Mouse (Mus musculus): Measurements from ENCODE around the gene Ror2. TPM values are rescaled to one million over a fixed set of nuclear protein-coding genes. Genes with fewer than 3 reads are reported as not detected.

Ror2 gene
- polyA plus RNA-seq, 1 experiment from 2014 or later: 18.1 TPM

GRCm38 (mm10) chr13:53196690-53197089 lies 89.2 kb downstream of the Ror2 start:
- Histone ChIP-seq H3K27ac (peak overlapping the region; percentile 63; the same call in 1 of the 2 replicates), H3K9me3 (no peaks in the 10 kb centered on the region), H3K4me3 (no peak overlapping the region), H3K4me1 (peaks cover 75% of the 10 kb centered on the region), H3K36me3 (replicated peaks) (no peaks in the 10 kb centered on the region), H3K27me3 (ENCODE audit: poor library complexity, severe bottlenecking) (no peaks in the 10 kb centered on the region)
- 70% methylated on average over 7 of the region's 7 CpGs for WGBS
- DNase-seq (ENCODE audit: extremely low spot score, low spot score): no peak

- Histone ChIP-seq H3K4me1 (peaks cover 74% of the 10 kb centered on the region), H3K4me3 (no peak overlapping the region), H3K27me3 (ENCODE audit: poor library complexity, severe bottlenecking) (no peaks in the 10 kb centered on the region), H3K27ac (0 out of 2 replicates have a peak overlapping the region, but pooled peaks have one; percentile 3), H3K36me3 (replicated peaks) (no peaks in the 10 kb centered on the region), H3K9me3 (no peaks in the 10 kb centered on the region)
- no peak for DNase-seq (ENCODE audit: extremely low spot score, low spot score)
- 81% methylated on average over 6 of the region's 6 CpGs for WGBS
Measured at GRCm38 (mm10) chr13:53195951-53196677, 89.8 kb downstream of the Ror2 start.

- 93% methylated on average over 15 of the region's 15 CpGs for WGBS
- H3K36me3 ChIP-seq (replicated peaks): no peaks in the 10 kb centered on the region
- H3K9me3 ChIP-seq: no peaks in the 10 kb centered on the region
- no peaks in the 10 kb centered on the region for H3K27me3 ChIP-seq (ENCODE audit: poor library complexity, severe bottlenecking)
- H3K27ac ChIP-seq: peak overlapping the region; percentile 20; the same call in 1 of the 2 replicates
- DNase-seq (ENCODE audit: extremely low spot score, low spot score): no peak
- no peak overlapping the region for H3K4me3 ChIP-seq
- H3K4me1 ChIP-seq: peaks cover 69% of the 10 kb centered on the region
Measured at GRCm38 (mm10) chr13:53194306-53194705, 91.6 kb downstream of the Ror2 start.

- no peak overlapping the region for H3K4me3 ChIP-seq
- WGBS: 78% methylated on average over 6 of the region's 6 CpGs
Measured at GRCm38 (mm10) chr13:53193713-53194112, 92.2 kb downstream of the Ror2 start.

GRCm38 (mm10) chr13:53192286-53192685 lies 93.6 kb downstream of the Ror2 start:
- no peaks in the 10 kb centered on the region for H3K27me3 ChIP-seq (ENCODE audit: poor library complexity, severe bottlenecking)
- no peaks in the 10 kb centered on the region for H3K9me3 ChIP-seq
- no peak for DNase-seq (ENCODE audit: extremely low spot score, low spot score)
- H3K4me1 ChIP-seq: peaks cover 66% of the 10 kb centered on the region
- H3K4me3 ChIP-seq: no peak overlapping the region
- peaks cover 5% of the 10 kb centered on the region for H3K36me3 ChIP-seq (replicated peaks)
- peak overlapping the region; percentile 51; the same call in 1 of the 2 replicates for H3K27ac ChIP-seq
- WGBS: 91% methylated on average over 6 of the region's 6 CpGs

More at GRCm38 (mm10) chr13:53193713-53194112, 92.2 kb downstream of the Ror2 start:
- Histone ChIP-seq H3K36me3 (replicated peaks) (no peaks in the 10 kb centered on the region), H3K27me3 (ENCODE audit: poor library complexity, severe bottlenecking) (no peaks in the 10 kb centered on the region), H3K27ac (peak overlapping the region; percentile 20; the same call in 1 of the 2 replicates), H3K9me3 (no peaks in the 10 kb centered on the region), H3K4me1 (peaks cover 72% of the 10 kb centered on the region)
- DNase-seq (ENCODE audit: extremely low spot score, low spot score): no peak

GRCm38 (mm10) chr13:53191657-53192056 lies 94.3 kb downstream of the Ror2 start:
- H3K9me3 ChIP-seq: no peaks in the 10 kb centered on the region
- no peak for DNase-seq (ENCODE audit: extremely low spot score, low spot score)
- H3K4me3 ChIP-seq: no peak overlapping the region
- no peaks in the 10 kb centered on the region for H3K27me3 ChIP-seq (ENCODE audit: poor library complexity, severe bottlenecking)
- H3K27ac ChIP-seq: no peak overlapping the region
- peaks cover 8% of the 10 kb centered on the region for H3K36me3 ChIP-seq (replicated peaks)
- 81% methylated on average over 7 of the region's 7 CpGs for WGBS
- peaks cover 59% of the 10 kb centered on the region for H3K4me1 ChIP-seq

- DNase-seq (ENCODE audit: extremely low spot score, low spot score): no peak
- Histone ChIP-seq H3K4me3 (no peak overlapping the region), H3K27me3 (ENCODE audit: poor library complexity, severe bottlenecking) (no peaks in the 10 kb centered on the region), H3K9me3 (peaks cover 8% of the 10 kb centered on the region), H3K27ac (no peak overlapping the region), H3K36me3 (replicated peaks) (peaks cover 17% of the 10 kb centered on the region), H3K4me1 (peaks cover 40% of the 10 kb centered on the region)
- WGBS: 88% methylated on average over 10 of the region's 10 CpGs
Measured at GRCm38 (mm10) chr13:53188935-53189334, 97.0 kb downstream of the Ror2 start.

- 74% methylated on average over 1 of the region's 1 CpGs for WGBS
- Histone ChIP-seq H3K9me3 (peaks cover 8% of the 10 kb centered on the region), H3K36me3 (replicated peaks) (peaks cover 17% of the 10 kb centered on the region), H3K27me3 (ENCODE audit: poor library complexity, severe bottlenecking) (no peaks in the 10 kb centered on the region; the same call in 1 of the 2 replicates), H3K4me3 (no peak overlapping the region), H3K27ac (no peak overlapping the region), H3K4me1 (peaks cover 54% of the 10 kb centered on the region)
- DNase-seq (ENCODE audit: extremely low spot score, low spot score): no peak
Measured at GRCm38 (mm10) chr13:53184858-53185257, 101.1 kb downstream of the Ror2 start.

- WGBS: 61% methylated on average over 5 of the region's 5 CpGs
- H3K4me1 ChIP-seq: peaks cover 61% of the 10 kb centered on the region
Measured at GRCm38 (mm10) chr13:53184149-53184548, 101.8 kb downstream of the Ror2 start.

GRCm38 (mm10) chr13:53183161-53183577 lies 102.8 kb downstream of the Ror2 start:
- Histone ChIP-seq H3K27ac (peak overlapping the region; percentile 72), H3K4me1 (peaks cover 62% of the 10 kb centered on the region), H3K36me3 (replicated peaks) (peaks cover 17% of the 10 kb centered on the region), H3K9me3 (peaks cover 10% of the 10 kb centered on the region), H3K4me3 (no peak overlapping the region; the same call in 1 of the 2 replicates), H3K27me3 (ENCODE audit: poor library complexity, severe bottlenecking) (no peaks in the 10 kb centered on the region; the same call in 1 of the 2 replicates)
- DNase-seq (ENCODE audit: extremely low spot score, low spot score): peak; percentile 46
- WGBS: 47% methylated on average over 8 of the region's 8 CpGs

More at GRCm38 (mm10) chr13:53184149-53184548, 101.8 kb downstream of the Ror2 start:
- H3K9me3 ChIP-seq: peaks cover 10% of the 10 kb centered on the region
- H3K27me3 ChIP-seq (ENCODE audit: poor library complexity, severe bottlenecking): no peaks in the 10 kb centered on the region; the same call in 1 of the 2 replicates
- H3K4me3 ChIP-seq: no peak overlapping the region
- DNase-seq (ENCODE audit: extremely low spot score, low spot score): no peak
- peak overlapping the region; percentile 72 for H3K27ac ChIP-seq
- H3K36me3 ChIP-seq (replicated peaks): peaks cover 17% of the 10 kb centered on the region

- peaks cover 2% of the 10 kb centered on the region; the same call in 1 of the 2 replicates for H3K9me3 ChIP-seq
- H3K27ac ChIP-seq: peak overlapping the region; percentile 79
- peak; percentile 46 for DNase-seq (ENCODE audit: extremely low spot score, low spot score)
- no peaks in the 10 kb centered on the region for H3K36me3 ChIP-seq (replicated peaks)
- peak overlapping the region; percentile 19; the same call in 1 of the 2 replicates for H3K4me3 ChIP-seq
- no peaks in the 10 kb centered on the region; the same call in 1 of the 2 replicates for H3K27me3 ChIP-seq (ENCODE audit: poor library complexity, severe bottlenecking)
- WGBS: 15% methylated on average over 13 of the region's 13 CpGs
- H3K4me1 ChIP-seq: peaks cover 82% of the 10 kb centered on the region
Measured at GRCm38 (mm10) chr13:53178594-53178993, 107.3 kb downstream of the Ror2 start.

GRCm38 (mm10) chr13:53178171-53178570 lies 107.8 kb downstream of the Ror2 start:
- no peaks in the 10 kb centered on the region for H3K36me3 ChIP-seq (replicated peaks)
- peak overlapping the region; percentile 19; the same call in 1 of the 2 replicates for H3K4me3 ChIP-seq
- no peak for DNase-seq (ENCODE audit: extremely low spot score, low spot score)
- 53% methylated on average over 4 of the region's 4 CpGs for WGBS
- H3K27ac ChIP-seq: peak overlapping the region; percentile 79
- peaks cover 2% of the 10 kb centered on the region; the same call in 1 of the 2 replicates for H3K9me3 ChIP-seq
- H3K4me1 ChIP-seq: peaks cover 81% of the 10 kb centered on the region
- H3K27me3 ChIP-seq (ENCODE audit: poor library complexity, severe bottlenecking): no peaks in the 10 kb centered on the region; the same call in 1 of the 2 replicates

GRCm38 (mm10) chr13:53177424-53177718 lies 108.6 kb downstream of the Ror2 start:
- no peak for DNase-seq (ENCODE audit: extremely low spot score, low spot score)
- peaks cover 2% of the 10 kb centered on the region; the same call in 1 of the 2 replicates for H3K9me3 ChIP-seq
- 64% methylated on average over 7 of the region's 7 CpGs for WGBS
- 0 out of 2 replicates have a peak overlapping the region, but pooled peaks have one; percentile 79 for H3K27ac ChIP-seq
- no peaks in the 10 kb centered on the region for H3K36me3 ChIP-seq (replicated peaks)
- H3K27me3 ChIP-seq (ENCODE audit: poor library complexity, severe bottlenecking): no peaks in the 10 kb centered on the region; the same call in 1 of the 2 replicates
- peaks cover 73% of the 10 kb centered on the region for H3K4me1 ChIP-seq
- H3K4me3 ChIP-seq: no peak overlapping the region

Measured in forebrain, embryonic 10.5 days (tissue).